Mouse (Mus musculus): ENCODE data around the gene Zfp326. TPM values are rescaled to one million over a fixed set of nuclear protein-coding genes. Genes with fewer than 3 reads are reported as not detected.

Zfp326 gene
- 10 to 100 TPM; 12.3 to 12.7 TPM for total RNA-seq (2021)

GRCm38 (mm10) chr5:105876068-105876924 lies at the start of gene Zfp326:
Zfp326 (plus strand) TSS chr5:105876565.
- intact Hi-C loops (cut with DNase I) = no loop called here
- peak; percentile 90 to 91 for DNase-seq

- DNase-seq = no peak
- intact Hi-C loops (cut with DNase I) = no loop called here
Measured at GRCm38 (mm10) chr5:105826916-105827510, 49.4 kb upstream of the Zfp326 start.

GRCm38 (mm10) chr5:105828050-105828449 lies 48.3 kb upstream of the Zfp326 start:
- no peak for DNase-seq
- intact Hi-C loops (cut with DNase I) = no loop called here

GRCm38 (mm10) chr5:105829008-105829586 lies 47.3 kb upstream of the Zfp326 start:
- intact Hi-C loops (cut with DNase I) = no loop called here
- DNase-seq = no peak

GRCm38 (mm10) chr5:105832140-105832539 lies 44.2 kb upstream of the Zfp326 start:
- intact Hi-C loops (cut with DNase I) = loop anchor here (5.0 kb wide), 1 partner anchor 50 kb away; no protein-coding TSS in a partner anchor

GRCm38 (mm10) chr5:105833923-105834322 lies 42.4 kb upstream of the Zfp326 start:
- intact Hi-C loops (cut with DNase I) = loop anchor here (5.0 kb wide), 1 partner anchor 52 kb away; no protein-coding TSS in a partner anchor
- no peak for DNase-seq

More at GRCm38 (mm10) chr5:105832140-105832539, 44.2 kb upstream of the Zfp326 start:
- DNase-seq = peak; percentile 11 to 37

- intact Hi-C loops (cut with DNase I) = no loop called here
- DNase-seq = peak; percentile 39 to 59
Measured at GRCm38 (mm10) chr5:105836006-105836405, 40.4 kb upstream of the Zfp326 start.

GRCm38 (mm10) chr5:105839740-105840310 lies 36.5 kb upstream of the Zfp326 start:
- intact Hi-C loops (cut with DNase I) = no loop called here

GRCm38 (mm10) chr5:105844044-105844753 lies 32.2 kb upstream of the Zfp326 start:
- intact Hi-C loops (cut with DNase I) = no loop called here
- DNase-seq = no peak

More at GRCm38 (mm10) chr5:105839740-105840310, 36.5 kb upstream of the Zfp326 start:
- no peak for DNase-seq

GRCm38 (mm10) chr5:105845041-105845440 lies 31.3 kb upstream of the Zfp326 start:
- intact Hi-C loops (cut with DNase I) = no loop called here

GRCm38 (mm10) chr5:105847726-105848125 lies 28.6 kb upstream of the Zfp326 start:
- intact Hi-C loops (cut with DNase I) = no loop called here
- DNase-seq = no peak

More at GRCm38 (mm10) chr5:105845041-105845440, 31.3 kb upstream of the Zfp326 start:
- DNase-seq = no peak

GRCm38 (mm10) chr5:105849222-105849621 lies 27.1 kb upstream of the Zfp326 start:
- DNase-seq = no peak
- intact Hi-C loops (cut with DNase I) = no loop called here

- intact Hi-C loops (cut with DNase I) = no loop called here
- DNase-seq = no peak
Measured at GRCm38 (mm10) chr5:105849643-105850042, 26.7 kb upstream of the Zfp326 start.

- intact Hi-C loops (cut with DNase I) = no loop called here
- no peak for DNase-seq
Measured at GRCm38 (mm10) chr5:105853271-105853670, 23.1 kb upstream of the Zfp326 start.

GRCm38 (mm10) chr5:105857486-105857885 lies 18.9 kb upstream of the Zfp326 start:
- DNase-seq = no peak
- intact Hi-C loops (cut with DNase I) = no loop called here

- intact Hi-C loops (cut with DNase I) = no loop called here
- DNase-seq = no peak
Measured at GRCm38 (mm10) chr5:105858754-105859694, 17.3 kb upstream of the Zfp326 start.

- no peak for DNase-seq
- intact Hi-C loops (cut with DNase I) = no loop called here
Measured at GRCm38 (mm10) chr5:105859716-105860460, 16.5 kb upstream of the Zfp326 start.

GRCm38 (mm10) chr5:105860461-105860835 lies 15.9 kb upstream of the Zfp326 start:
- intact Hi-C loops (cut with DNase I) = no loop called here

GRCm38 (mm10) chr5:105861616-105862015 lies 14.7 kb upstream of the Zfp326 start:
- intact Hi-C loops (cut with DNase I) = no loop called here
- no peak for DNase-seq

More at GRCm38 (mm10) chr5:105860461-105860835, 15.9 kb upstream of the Zfp326 start:
- no peak for DNase-seq
